Mouse (Mus musculus) embryo, embryonic 10 days (tissue): ENCODE data around the gene Nhej1.

Experiments used
- DNase-seq: peaks from one replicate; pipeline ENCODE4 v3.0.0-alpha.2; 2015; ENCODE audit warnings: low spot score

Gene Nhej1

DNA sequence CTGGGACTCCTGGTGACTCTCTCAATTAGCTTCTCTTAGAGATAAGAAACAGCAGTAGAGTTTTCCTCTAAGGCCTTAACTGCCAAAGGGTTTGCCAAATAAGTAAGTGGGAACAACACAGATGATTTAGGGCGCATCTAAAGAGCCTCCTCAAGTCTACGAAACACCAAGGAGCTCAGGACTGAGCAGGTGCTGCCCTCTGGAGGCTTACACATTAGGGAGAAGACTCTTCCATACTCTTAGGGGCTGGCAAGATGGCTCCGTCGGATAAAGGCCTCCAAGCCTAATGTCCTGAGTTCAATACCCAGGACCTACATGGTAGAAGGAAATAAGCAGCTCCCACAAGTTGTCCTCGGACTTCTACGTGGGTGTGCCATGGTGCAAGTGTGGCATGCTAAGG lies 151.4 kb downstream of the Nhej1 start:
- DNase-seq = no peak

DNA sequence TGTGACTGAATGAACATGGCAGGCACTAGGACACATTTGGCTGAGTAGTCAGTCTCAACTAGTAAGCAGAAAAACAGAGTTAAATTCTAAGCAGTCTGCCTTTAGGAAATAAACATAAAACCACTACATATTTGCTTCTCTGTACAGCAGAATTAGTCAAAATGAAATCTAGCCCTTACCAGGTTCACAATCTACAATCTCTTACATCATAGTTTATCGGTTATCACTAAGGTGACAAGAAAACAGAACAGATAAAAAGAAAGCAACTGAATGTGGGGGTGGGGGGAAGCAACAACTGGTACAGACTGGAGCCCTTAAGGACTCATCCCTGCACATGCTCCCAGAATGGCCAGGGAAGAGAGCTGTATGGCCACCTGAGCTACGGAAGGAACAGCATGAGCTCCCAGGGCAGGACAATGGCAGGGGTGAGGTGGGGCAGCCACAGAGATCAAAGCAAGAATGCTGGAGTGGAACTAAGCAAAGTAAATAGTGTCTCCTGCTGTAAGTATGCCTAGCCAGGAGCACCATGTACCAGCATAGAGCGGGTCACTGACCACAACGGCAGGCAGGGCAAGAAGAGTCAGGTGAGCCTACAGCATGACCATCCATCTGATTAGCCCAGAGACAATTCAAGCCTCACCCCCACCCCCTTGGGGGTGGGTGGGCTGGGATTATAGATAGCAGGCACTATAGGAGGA lies 153.5 kb downstream of the Nhej1 start:
- no peak for DNase-seq

DNA sequence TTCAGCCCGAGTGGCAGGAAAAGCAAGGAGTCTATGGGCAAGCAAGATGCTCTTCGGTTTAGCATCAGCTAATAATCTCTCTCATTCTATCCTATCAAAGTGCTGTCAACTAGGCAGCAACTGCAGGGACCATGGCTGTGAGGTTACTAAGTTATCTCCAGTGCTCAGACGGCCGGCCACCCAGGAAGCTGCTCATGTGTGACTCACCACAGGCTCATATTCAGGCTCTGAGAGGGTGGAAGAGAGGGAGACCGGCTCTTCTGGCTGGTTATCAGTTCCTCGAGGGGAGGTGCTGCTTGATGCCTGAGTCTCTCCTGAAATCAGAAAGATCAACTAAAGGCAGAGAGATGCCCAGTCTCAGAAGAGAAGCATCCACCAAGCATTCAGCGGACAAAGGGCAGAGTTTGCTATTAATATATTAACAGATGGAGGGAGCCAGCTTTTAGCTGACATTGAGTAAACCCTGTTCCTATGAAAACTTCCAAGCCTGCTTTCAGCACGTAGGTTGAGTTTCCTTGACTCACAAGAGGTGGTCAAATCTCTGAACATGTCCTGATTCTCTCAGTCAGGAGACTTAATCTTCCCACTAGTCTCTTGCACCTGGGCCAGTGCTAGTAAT lies 156.9 kb downstream of the Nhej1 start:
- no peak for DNase-seq

DNA sequence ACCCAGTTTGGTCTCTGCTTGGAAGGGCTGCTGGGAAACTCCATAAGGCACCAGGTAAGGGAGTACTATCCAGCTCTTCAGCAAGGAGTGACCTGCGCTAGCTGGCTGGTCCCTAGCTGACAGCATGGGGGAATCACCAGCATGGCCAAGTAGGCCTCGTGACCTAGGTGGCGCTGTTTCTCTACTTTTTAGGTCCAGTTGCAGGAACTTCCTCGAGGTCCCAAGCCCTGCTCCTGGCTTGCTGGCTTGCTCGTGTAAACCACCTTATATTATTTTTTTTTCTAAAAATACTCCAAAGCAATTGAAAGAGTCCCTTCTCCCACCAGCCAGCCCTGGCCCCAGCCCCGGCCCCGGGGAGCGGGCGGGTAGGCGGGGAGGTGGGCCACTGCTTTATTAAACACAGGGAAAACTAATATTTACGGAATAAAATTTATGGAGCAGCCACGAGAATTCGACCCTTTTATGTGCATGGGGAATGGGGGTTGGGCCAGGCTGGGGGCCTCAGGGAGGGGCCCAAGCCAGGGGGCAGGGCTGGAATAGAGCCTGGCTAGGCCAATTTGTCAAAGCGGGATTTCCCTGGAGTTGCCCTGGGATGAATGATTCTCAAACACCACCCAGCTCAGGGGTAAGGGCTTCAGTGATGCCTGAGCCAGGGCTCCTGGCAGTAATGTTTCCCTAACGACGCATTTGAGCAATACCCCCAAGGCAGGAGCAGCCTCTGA lies 160.3 kb downstream of the Nhej1 start:
- DNase-seq = peak; percentile 98

DNA sequence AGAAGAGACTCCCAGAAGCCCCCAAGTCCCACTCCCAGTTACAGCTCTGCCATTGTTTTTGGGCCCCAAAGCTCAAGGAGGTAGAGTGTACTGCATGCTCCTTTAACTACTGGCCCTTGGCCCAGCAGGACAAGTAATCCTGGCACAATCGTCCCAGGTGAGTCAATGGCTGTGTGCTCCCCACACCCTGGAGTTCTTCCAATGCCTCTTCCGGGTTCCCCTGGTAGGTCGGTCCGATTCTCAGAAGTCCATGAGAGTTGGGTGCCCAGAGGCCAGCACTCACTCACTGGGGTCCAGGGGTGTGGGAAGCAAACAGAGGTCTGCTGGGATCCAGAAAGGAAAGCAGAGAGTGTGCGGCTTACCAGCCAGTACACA lies 162.2 kb downstream of the Nhej1 start:
- no peak for DNase-seq

DNA sequence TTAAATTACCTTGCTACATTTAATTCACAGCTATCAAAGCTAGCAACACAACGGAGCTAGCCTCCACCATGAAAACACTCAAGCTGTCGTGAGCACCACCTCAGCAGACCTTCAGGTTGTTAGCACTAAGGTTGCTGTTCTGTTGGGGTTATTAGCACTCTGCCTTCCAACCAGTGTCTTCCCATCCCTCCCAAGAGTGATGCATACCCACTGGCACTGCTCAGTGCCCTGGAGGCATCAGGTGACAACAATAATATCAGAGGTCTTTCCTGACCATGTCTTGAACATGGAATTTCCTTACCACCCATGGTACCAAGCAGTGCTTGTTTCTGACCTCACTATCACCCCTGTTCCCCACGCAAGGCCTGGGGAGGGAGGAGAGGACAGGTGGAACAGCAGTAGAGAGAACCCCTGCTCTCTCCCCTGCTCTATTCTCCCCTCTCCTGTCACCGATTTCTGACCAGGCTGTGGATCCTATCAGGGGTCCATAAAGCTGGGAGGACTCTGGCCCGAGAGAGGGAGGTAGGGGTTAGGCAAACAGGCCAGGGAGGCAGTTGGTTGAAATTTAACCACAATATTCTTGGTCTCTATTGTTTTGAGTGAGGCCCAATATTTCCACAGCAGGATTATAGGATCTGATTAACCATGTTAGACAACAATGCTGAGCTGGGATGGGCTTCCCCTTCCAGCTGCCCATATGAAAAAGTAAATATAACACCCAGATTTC lies 162.7 kb downstream of the Nhej1 start:
- DNase-seq = no peak

DNA sequence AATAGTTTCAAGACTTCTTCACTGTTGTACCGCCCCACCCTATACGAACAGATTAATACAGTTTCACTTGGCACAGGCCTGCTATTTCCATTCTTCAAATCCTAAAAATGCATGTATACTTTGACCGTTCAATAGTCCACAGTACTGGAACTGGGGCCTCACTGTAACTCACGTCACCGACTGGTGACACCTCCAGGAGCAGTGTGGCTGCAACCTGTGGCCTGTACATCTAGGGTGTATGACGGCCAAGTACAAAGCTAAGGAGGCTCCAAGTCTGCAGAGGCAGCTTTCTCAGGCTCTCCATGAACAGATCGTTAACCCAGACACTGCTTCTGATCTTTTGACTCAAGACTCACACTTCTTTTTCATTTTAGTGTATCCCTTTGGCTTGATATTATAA lies 163.3 kb downstream of the Nhej1 start:
- DNase-seq = no peak

DNA sequence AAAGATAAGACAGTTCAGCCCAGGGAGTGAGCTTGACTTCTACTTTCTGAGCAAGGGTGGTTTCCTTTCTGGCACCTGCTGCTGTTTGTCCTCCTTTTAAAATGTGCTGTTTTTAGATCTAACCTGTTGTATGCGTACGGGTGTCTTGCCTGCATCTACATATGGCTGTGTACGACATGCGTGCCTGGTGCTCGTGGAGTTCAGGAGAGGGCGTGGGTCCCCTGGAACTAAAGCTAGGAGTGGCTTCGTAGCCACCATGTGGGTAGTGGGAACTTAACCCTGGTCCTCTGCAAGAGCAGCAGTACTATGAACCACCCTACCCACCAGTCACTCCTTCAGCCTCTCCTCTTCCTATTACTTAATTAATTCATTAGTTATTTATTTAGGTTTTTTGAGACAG lies 164.9 kb downstream of the Nhej1 start:
- DNase-seq = no peak

DNA sequence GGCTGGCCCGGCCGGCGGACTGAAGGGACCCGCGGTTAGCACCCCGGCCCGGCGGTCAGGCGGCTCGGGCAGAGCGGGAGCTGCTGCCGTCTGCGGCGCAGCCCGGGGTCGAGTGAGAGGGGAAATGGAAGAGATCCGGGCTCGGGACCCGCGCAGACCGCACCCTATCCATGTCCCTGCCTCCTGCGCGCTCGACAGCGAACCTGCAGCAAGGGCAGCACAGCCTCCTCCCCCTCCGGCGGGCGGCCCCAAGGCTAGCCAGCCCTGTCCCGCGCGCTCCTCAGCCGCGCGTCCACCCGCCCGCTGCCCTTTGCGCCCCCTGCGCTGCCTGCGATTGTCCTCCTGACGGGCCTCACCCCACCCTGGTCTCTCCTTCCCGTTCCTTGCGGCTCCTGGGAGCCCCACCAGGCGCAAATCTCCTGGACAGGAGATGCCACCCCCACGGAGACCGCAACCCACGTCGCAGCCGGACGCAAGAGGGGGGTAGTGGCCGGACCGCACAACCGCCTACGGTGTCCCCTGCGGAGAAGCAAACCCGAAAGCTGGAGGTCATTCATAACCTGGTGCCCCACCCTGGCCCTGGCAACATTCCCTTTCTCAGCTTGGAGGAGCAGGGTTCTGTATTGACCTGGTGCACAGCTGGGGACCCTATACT lies 173.3 kb downstream of the Nhej1 start, which contains the start of gene Ihh:
TSS of gene Ihh (minus strand) at position 117 of the 655 bp plus-strand sequence.
- peak; percentile 16 for DNase-seq

DNA sequence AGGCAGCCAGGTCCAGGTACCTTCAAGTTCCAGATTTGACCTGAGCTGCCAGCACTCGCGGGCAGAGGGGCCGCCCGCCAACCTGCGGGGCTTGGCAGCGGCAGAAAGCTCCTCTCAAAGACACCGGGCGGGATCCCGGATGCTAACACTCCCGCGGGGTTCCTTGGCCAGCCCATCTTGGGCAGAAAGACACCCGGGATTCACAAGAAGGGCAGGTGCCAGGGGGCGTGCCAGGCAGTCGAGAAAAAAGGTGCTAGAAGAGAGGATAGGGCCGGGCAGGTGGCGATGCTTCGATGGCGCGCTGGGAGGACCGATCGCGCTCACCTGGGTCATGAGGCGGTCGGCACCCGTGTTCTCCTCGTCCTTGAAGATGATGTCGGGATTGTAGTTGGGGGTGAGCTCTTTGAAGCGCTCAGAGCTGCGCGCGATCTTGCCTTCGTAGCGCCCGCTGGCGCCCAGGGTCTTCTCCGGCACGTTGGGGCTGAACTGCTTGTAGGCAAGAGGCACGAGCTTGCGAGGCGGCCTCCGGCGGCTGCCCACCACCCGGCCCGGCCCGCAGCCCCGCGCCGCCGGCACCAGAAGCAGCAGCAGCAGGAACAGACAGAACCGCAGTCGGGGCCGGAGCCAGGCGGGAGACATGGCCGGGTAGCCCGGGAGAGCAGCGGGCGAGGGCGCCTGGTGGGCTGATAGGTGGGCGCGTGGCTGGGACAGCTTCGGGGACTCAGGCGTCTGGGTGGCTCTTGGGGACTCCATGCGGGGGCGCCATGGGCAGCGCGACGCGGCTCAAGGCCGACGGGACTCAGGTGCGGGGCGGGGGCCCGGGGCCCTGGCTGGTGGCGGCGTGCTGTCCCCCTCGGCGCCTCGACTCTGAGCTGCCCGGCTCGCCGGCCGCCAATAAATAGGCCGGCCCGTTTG lies 174.2 kb downstream of the Nhej1 start:
- no peak for DNase-seq

DNA sequence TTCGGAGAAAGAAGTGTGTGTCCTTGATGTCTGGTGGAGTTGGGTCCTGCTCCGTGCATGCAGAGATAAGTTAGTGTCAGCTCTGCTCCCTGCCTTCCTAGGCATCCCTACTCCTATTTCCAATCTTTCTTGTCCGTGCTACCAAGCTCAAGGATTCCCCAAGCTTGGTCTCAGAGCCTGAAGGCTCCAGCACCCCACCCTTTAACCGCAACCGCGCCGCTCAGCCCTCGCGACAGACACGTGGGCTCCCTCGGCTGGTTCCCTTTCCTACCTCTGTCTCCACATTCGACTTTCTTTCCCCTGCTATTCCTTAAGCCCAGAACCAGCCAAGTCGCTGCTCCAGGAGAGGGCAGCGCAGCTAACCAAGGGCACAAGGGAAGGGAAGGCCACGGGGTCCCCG lies 174.9 kb downstream of the Nhej1 start:
- no peak for DNase-seq

DNA sequence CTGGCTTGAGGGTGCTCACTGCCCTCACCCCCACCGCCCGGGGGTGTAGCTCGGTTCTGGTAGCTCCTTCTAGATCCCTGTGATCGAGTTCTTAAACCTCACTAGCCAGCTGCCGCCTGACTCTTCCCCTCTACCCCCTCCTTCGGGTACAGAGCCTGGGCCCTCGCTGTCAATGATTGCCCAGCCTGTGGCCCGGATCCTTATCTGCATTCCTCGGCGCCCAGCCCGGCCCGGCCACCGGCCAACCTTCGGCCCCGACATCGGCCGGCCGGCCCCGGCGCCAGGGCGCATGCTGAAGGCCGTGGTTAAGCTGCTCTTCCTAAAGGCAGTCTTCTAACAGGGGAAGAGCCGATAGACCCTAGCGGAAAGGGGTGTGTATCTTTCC lies 175.3 kb downstream of the Nhej1 start:
- DNase-seq = no peak

DNA sequence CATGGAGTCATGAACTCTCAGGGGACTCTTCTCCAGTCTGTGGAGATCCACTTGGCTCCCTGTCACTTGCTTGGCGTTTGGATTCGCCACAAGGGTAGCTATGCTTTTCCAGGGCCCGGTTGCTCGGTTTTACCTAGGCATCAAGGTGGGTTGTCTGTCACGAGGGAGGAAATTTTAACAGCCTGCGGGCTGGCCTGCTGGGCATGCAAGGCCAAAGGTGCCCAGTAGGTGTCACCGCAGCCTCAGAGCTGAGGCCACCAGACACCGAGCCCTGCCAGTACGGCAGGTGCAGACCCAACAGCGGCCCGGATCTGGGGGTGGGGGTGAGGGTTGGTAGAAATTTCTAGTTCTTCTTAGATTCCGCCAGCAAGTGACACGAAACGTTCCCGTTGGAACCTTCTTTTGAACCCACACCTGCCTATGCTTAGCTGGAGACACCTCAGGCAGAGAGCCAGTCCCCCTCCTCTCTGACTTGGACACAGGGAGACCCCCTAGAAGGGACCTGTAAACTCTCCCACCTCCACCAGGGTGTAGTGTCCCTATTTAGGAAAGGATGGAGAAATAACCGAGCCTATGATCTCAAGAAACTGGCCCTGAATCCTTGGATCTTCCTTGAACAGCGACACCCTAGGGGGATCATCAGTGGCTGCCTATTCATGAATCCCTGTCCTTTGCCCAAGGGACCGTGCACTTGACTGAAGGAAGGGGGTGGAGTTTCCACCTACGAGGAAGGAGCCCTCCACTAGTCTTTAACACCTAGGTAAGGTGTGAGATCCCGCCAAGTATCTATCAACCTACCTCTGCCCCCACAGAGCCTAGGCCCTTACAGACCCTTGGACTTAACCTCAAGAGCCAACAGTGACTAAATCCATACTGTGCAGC lies 176.0 kb downstream of the Nhej1 start:
- DNase-seq = peak; percentile 76

DNA sequence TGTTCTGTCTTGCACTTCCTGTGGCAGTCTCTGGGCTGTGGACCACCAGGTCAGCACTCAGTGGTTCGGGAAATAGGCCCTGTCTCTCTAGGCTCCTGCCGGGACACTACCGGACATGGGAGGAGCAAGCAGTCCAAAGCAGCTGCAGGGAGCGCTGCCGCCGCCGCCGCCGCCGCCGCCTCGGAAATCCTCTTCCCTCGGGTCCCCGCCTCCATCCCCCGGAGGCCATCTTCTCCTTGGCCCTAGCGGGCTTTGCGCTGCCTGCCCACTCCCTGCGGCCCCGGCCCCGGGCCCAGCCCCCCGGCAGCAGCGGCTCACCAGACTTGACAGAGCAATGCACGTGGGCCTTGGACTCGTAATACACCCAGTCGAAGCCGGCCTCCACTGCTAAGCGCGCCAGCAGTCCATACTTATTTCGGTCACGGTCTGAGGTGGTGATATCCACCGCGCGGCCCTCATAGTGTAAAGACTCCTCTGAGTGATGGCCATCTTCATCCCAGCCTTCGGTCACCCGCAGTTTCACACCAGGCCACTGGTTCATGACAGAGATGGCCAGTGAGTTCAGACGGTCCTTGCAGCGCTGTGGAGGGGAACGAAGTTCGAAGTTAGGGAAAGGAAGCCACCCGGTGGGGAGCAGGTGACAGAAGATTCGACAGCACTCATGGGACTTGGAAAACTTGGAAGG lies 176.9 kb downstream of the Nhej1 start:
- peak; percentile 49 for DNase-seq

DNA sequence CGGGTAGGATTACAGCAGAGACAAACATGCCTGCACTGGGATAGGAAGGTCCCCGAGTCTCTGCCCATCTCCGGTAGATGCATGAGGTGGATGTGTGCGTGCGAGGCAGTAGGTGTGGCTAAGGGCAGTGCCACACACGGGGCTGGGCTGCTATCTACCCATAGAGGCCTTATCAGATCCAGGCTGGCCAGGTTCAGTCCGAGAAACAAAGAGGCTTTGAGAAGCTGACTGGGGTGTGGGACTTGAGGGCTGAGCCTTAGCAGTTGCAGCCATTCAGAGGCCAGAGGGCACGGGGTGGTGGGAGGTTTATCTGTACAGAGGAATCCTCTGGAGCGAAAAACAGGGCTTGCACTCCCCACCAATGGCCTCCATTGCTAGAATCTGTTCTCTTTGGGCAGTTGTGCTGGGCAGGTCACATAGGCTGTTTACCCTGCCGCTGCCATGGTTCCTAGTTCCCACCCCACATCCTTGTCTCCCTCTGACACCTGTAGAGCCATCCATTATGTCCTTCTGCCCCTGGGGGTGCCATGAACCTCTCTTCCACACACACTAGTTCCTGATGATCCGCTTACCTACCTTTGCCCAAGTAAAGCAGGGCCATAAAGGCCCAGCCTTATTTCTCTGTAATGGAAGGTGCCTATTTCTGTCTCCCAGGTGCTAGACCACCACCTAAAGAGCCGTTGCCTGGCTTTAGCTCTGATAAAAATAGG lies 183.2 kb downstream of the Nhej1 start:
- DNase-seq = no peak

DNA sequence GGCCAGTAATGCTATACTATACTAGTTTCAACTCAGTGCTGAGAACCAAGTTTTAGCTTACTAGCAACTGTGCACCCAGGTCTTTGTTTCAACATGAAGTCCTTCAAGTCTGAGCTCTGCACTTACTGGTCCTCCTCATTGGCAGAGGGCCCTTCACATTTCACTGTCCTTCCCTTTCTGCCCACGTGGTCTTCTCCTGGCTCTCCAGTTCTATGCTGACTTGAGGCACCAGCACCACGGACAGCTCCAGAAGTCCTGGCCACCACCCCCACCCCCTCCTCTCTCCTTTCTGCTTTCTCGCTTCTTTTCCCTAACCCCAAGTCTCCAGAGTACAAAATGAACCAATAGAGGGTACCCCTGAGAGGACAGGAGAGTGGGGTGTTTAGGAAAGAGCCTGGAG lies 185.2 kb downstream of the Nhej1 start:
- DNase-seq = peak; percentile 55

DNA sequence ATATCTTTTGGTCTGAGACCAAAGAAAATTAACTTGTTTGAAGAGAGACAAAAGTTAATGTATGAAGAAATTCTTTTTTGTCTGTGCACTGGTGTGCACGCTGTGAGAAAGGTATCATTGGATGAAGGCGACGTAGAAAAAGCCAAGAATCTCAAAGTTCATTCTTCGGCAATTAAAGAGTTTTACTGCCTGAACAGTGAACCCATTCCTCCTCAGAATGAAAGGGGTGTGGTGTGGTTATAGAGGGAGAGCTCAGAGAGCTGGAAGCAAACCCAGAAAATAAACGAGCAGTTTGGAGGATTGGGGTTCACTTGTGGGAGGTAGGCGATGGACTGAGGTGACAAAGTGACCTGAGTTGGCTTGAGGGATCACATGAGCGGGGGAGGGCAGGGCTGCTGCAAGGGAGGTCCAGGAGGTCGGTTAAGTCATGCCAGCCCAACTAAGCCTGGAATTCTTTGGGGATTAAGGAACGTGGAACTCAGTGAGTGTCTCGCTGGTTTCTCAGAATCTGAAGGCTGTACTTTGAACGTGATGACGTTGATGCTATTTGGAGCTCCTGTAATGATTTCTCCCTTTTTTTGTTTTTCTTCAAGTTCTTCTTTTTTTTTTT lies 188.7 kb downstream of the Nhej1 start:
- no peak for DNase-seq

DNA sequence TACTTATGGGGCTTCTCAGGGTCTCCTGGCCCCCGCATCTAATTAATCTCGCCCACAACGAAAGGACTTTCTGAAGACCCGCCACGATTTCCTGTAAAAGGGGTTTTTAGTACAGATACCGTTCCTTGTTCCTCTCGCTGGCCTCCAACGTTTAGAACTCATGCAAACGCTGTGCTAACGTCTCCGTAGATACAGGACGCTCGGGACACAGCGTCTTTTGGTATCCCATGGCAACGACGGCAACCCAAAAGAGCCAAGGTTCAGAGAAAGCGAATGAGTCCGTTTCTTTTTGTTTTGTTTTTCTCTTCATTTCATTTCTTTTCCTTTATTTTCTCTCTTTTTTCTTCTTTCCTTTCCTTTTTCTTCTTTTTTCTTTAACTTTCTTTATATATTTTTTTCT lies 189.6 kb downstream of the Nhej1 start, which contains the start of gene Cfap65:
TSS of gene Cfap65 (minus strand) at position 198 of the 400 bp plus-strand sequence.
- peak; percentile 83 for DNase-seq
